ENCODE assay signal across 25 mouse cellular contexts in genomic region chr11:94483436-94483835, GRCm38 (mm10). TPM values are rescaled to one million over a fixed set of nuclear protein-coding genes. Genes with fewer than 3 reads are reported as not detected.
DNase-seq lines count a peak whose midpoint lies in the region; ATAC-seq lines count a peak whose summit lies in the region.
"Had no signal": no experiment of that assay in that cellular context is flagged by ENCODE, and none has a peak within 500 bp of the region (broad histone marks: within the 10 kb centered on the region; RNA-seq: fewer than 3 reads in every experiment).

No protein-coding gene starts in this region.

- H3K4me3 ChIP-seq in hindbrain, embryonic 11.5 days (ENCODE audit: low read depth, low read length) = no peak overlapping the region
- H3K4me3 ChIP-seq in hindbrain, embryonic 16.5 days (ENCODE audit: low read length) = no peak overlapping the region
- H3K4me3 ChIP-seq in megakaryocyte, embryonic 14.5 days (replicated peaks) = peak overlapping the region; percentile 14
- H3K4me3 ChIP-seq: embryonic facial prominence, embryonic 15.5 days; hindbrain, embryonic 10.5 days; intestine, embryonic 15.5 days; left cerebral cortex, adult 2 months; liver, embryonic 15.5 days; midbrain, embryonic 10.5 days; neural tube, embryonic 13.5 days; stomach, embryonic 15.5 days had no signal

- intact Hi-C loops in left cerebral cortex, postnatal 10 days (cut with DNase I) = no loop called here
- intact Hi-C loops in left cerebral cortex, postnatal 14 days (cut with DNase I) = loop anchor here (10.0 kb wide), 1 partner anchor 249 kb away; no protein-coding TSS in a partner anchor

- DNase-seq in hindbrain, embryonic 11.5 days (ENCODE audit: low spot score) = no peak
- DNase-seq in cerebellum, adult 9-11 months = peak; percentile 93
- DNase-seq in left cerebral cortex, postnatal 10 days (ENCODE audit: extremely low spot score in 1 of 2, low spot score in 2 of 2) = no peak
- no peak for DNase-seq in thymus, postnatal 14 days
- no peak for DNase-seq in left cerebral cortex, postnatal 14 days (ENCODE audit: low spot score in 2 of 2)
- DNase-seq: adrenal gland, postnatal 14 days; embryo, embryonic 11 days; heart, adult 11 months; thymus, postnatal 4 days had no signal

- no peaks in the 10 kb centered on the region for H3K9me3 ChIP-seq in hindbrain, embryonic 11.5 days (ENCODE audit: control insufficient read depth, low read length)
- no peaks in the 10 kb centered on the region for H3K9me3 ChIP-seq in hindbrain, embryonic 16.5 days (ENCODE audit: control insufficient read depth, low read length)
- H3K9me3 ChIP-seq in megakaryocyte, embryonic 14.5 days = no peaks in the 10 kb centered on the region
- H3K9me3 ChIP-seq: embryonic facial prominence, embryonic 15.5 days; hindbrain, embryonic 10.5 days; intestine, embryonic 15.5 days; liver, embryonic 15.5 days; midbrain, embryonic 10.5 days; neural tube, embryonic 13.5 days; stomach, embryonic 15.5 days had no signal

- 67% methylated on average over 11 of the region's 11 CpGs for WGBS in hindbrain, embryonic 11.5 days
- 78% methylated on average over 11 of the region's 11 CpGs for WGBS in hindbrain, embryonic 16.5 days

- ATAC-seq in hindbrain, embryonic 11.5 days (ENCODE audit: low FRiP score) = 0 out of 2 replicates have a peak, but pooled peaks have one; percentile 33
- no peak for ATAC-seq in hindbrain, embryonic 16.5 days
- ATAC-seq in megakaryocyte, adult 5-6 weeks (ENCODE audit: poor library complexity, severe bottlenecking) = no peak
- ATAC-seq: intestine, embryonic 15.5 days; lung, postnatal 0 days had no signal

- H3K27ac ChIP-seq in hindbrain, embryonic 11.5 days (ENCODE audit: low read depth, low read length) = no peak overlapping the region
- H3K27ac ChIP-seq in hindbrain, embryonic 16.5 days (ENCODE audit: low read depth, low read length) = no peak overlapping the region
- H3K27ac ChIP-seq: embryonic facial prominence, embryonic 15.5 days; hindbrain, embryonic 10.5 days; intestine, embryonic 15.5 days; left cerebral cortex, adult 2 months; liver, embryonic 15.5 days; neural tube, embryonic 13.5 days; stomach, embryonic 15.5 days had no signal

- no peak overlapping the region for H3K9ac ChIP-seq in hindbrain, embryonic 11.5 days (ENCODE audit: low read depth, low read length)
- H3K9ac ChIP-seq in hindbrain, embryonic 16.5 days (ENCODE audit: low read depth, low read length) = no peak overlapping the region
- H3K9ac ChIP-seq: embryonic facial prominence, embryonic 15.5 days; intestine, embryonic 15.5 days; liver, embryonic 15.5 days; neural tube, embryonic 13.5 days; stomach, embryonic 15.5 days had no signal

- H3K4me2 ChIP-seq in hindbrain, embryonic 11.5 days (replicated peaks; ENCODE audit: low read depth, low read length) = no peak overlapping the region
- no peak overlapping the region for H3K4me2 ChIP-seq in hindbrain, embryonic 16.5 days (ENCODE audit: low read length)
- H3K4me2 ChIP-seq: embryonic facial prominence, embryonic 15.5 days; intestine, embryonic 15.5 days; liver, embryonic 15.5 days; neural tube, embryonic 13.5 days; stomach, embryonic 15.5 days had no signal

- H3K4me1 ChIP-seq in hindbrain, embryonic 11.5 days (replicated peaks; ENCODE audit: control insufficient read depth, insufficient read depth, low read length) = no peaks in the 10 kb centered on the region
- H3K4me1 ChIP-seq in hindbrain, embryonic 16.5 days (ENCODE audit: control insufficient read depth, insufficient read depth, low read depth, low read length) = no peaks in the 10 kb centered on the region
- H3K4me1 ChIP-seq in megakaryocyte, embryonic 14.5 days = peaks cover 10% of the 10 kb centered on the region
- H3K4me1 ChIP-seq: neural tube, embryonic 13.5 days; stomach, embryonic 15.5 days had no signal

- no peaks in the 10 kb centered on the region; the same call in 1 of the 2 replicates for H3K27me3 ChIP-seq in hindbrain, embryonic 11.5 days (ENCODE audit: control insufficient read depth, insufficient read depth, low read length)
- no peaks in the 10 kb centered on the region for H3K27me3 ChIP-seq in hindbrain, embryonic 16.5 days (replicated peaks; ENCODE audit: control insufficient read depth, insufficient read depth, low read length)
- H3K27me3 ChIP-seq in megakaryocyte, embryonic 14.5 days (replicated peaks) = peaks cover 99% of the 10 kb centered on the region
- H3K27me3 ChIP-seq: intestine, embryonic 15.5 days; stomach, embryonic 15.5 days had no signal

- no peaks in the 10 kb centered on the region for H3K36me3 ChIP-seq in hindbrain, embryonic 11.5 days (ENCODE audit: control insufficient read depth, insufficient read depth, low read length)
- no peaks in the 10 kb centered on the region for H3K36me3 ChIP-seq in hindbrain, embryonic 16.5 days (ENCODE audit: control insufficient read depth, insufficient read depth, low read length)
- no peaks in the 10 kb centered on the region for H3K36me3 ChIP-seq in megakaryocyte, embryonic 14.5 days (replicated peaks; ENCODE audit: low read length)
- H3K36me3 ChIP-seq: embryonic facial prominence, embryonic 15.5 days; hindbrain, embryonic 10.5 days; intestine, embryonic 15.5 days; liver, embryonic 15.5 days; midbrain, embryonic 10.5 days; neural tube, embryonic 13.5 days; stomach, embryonic 15.5 days had no signal

RNA-seq across cellular contexts. Expression of gene Spata20, which starts 2.5 kb away (rescaled TPM):
- not detected in 2 replicates for polyA plus RNA-seq in hindbrain, embryonic 11.5 days (2014; fragmentation: Nextera tagmentation; extraction: Ambion mirVana)
- 0.64 and 0.81 TPM in 2 replicates for polyA plus RNA-seq in hindbrain, embryonic 16.5 days (2015; fragmentation: Nextera tagmentation; extraction: Ambion mirVana)
- polyA plus RNA-seq in megakaryocyte, embryonic 14.5 days (2012; ENCODE audit: insufficient read depth, low replicate concordance) = not detected in 2 replicates
- total RNA-seq in megakaryocyte, adult 5-6 weeks (2015) = not detected in 2 replicates
- total RNA-seq in megakaryocyte, adult 5-6 weeks (2017) = not detected in 2 replicates
- 1 to 10 TPM in 1 of 2 experiments, under 1 TPM in 1; 0.92 to 1.5 TPM for total RNA-seq in left cerebral cortex, postnatal 10 days (2021)
- total RNA-seq in left cerebral cortex, postnatal 14 days (2021) = under 1 TPM; 0.38 to 0.62 TPM
- total RNA-seq: adrenal gland, postnatal 14 days; gastrocnemius, adult 8-10 months had no signal
- polyA plus RNA-seq: forebrain, embryonic 11.5 days; heart, embryonic 14.5 days; liver, embryonic 15.5 days; midbrain, embryonic 10.5 days; spleen, adult 2 months had no signal

RNA-seq across cellular contexts. Expression of gene Cacna1g, which starts 9.4 kb away (rescaled TPM):
- 10.9 and 19.3 TPM in 2 replicates for polyA plus RNA-seq in hindbrain, embryonic 11.5 days (2014; fragmentation: Nextera tagmentation; extraction: Ambion mirVana)
- polyA plus RNA-seq in hindbrain, embryonic 16.5 days (2015; fragmentation: Nextera tagmentation; extraction: Ambion mirVana) = 15.1 and 20.5 TPM in 2 replicates
- polyA plus RNA-seq in megakaryocyte, embryonic 14.5 days (2012; ENCODE audit: insufficient read depth, low replicate concordance) = not detected in 2 replicates
- 0.96 and 0.98 TPM in 2 replicates for total RNA-seq in megakaryocyte, adult 5-6 weeks (2015)
- 0.16 TPM in 1 of 2 replicates, not detected in the other for total RNA-seq in megakaryocyte, adult 5-6 weeks (2017)
- total RNA-seq in left cerebral cortex, postnatal 10 days (2021) = 100 to 1,000 TPM; 143 to 151 TPM
- total RNA-seq in left cerebral cortex, postnatal 14 days (2021) = 100 to 1,000 TPM; 107 to 130 TPM

RNA-seq across cellular contexts. Expression of gene Epn3, which starts 16.3 kb away (rescaled TPM):
- 0.80 and 1.3 TPM in 2 replicates for polyA plus RNA-seq in hindbrain, embryonic 11.5 days (2014; fragmentation: Nextera tagmentation; extraction: Ambion mirVana)
- 2.8 and 3.0 TPM in 2 replicates for polyA plus RNA-seq in hindbrain, embryonic 16.5 days (2015; fragmentation: Nextera tagmentation; extraction: Ambion mirVana)
- polyA plus RNA-seq in megakaryocyte, embryonic 14.5 days (2012; ENCODE audit: insufficient read depth, low replicate concordance) = not detected in 2 replicates
- not detected in 2 replicates for total RNA-seq in megakaryocyte, adult 5-6 weeks (2015)
- total RNA-seq in megakaryocyte, adult 5-6 weeks (2017) = not detected in 2 replicates
- total RNA-seq in left cerebral cortex, postnatal 10 days (2021) = 1 to 10 TPM; 1.6 to 1.8 TPM
- total RNA-seq in left cerebral cortex, postnatal 14 days (2021) = 1 to 10 TPM in 1 of 2 experiments, under 1 TPM in 1; 0.95 to 1.3 TPM

RNA-seq across cellular contexts. Expression of gene Mycbpap, which starts 38.1 kb away (rescaled TPM):
- 2.1 and 3.3 TPM in 2 replicates for polyA plus RNA-seq in hindbrain, embryonic 11.5 days (2014; fragmentation: Nextera tagmentation; extraction: Ambion mirVana)
- 3.7 and 5.5 TPM in 2 replicates for polyA plus RNA-seq in hindbrain, embryonic 16.5 days (2015; fragmentation: Nextera tagmentation; extraction: Ambion mirVana)
- polyA plus RNA-seq in megakaryocyte, embryonic 14.5 days (2012; ENCODE audit: insufficient read depth, low replicate concordance) = not detected in 2 replicates
- 0.23 TPM in 1 of 2 replicates, not detected in the other for total RNA-seq in megakaryocyte, adult 5-6 weeks (2015)
- total RNA-seq in megakaryocyte, adult 5-6 weeks (2017) = 0.20 TPM in 1 of 2 replicates, not detected in the other
- 1 to 10 TPM; 1.4 to 1.6 TPM for total RNA-seq in left cerebral cortex, postnatal 10 days (2021)
- 1 to 10 TPM; 3.2 to 3.8 TPM for total RNA-seq in left cerebral cortex, postnatal 14 days (2021)
- total RNA-seq: gastrocnemius, adult 8-10 months had no signal
- polyA plus RNA-seq: liver, embryonic 15.5 days had no signal

Comparison
In these comparisons a context has a peak if more than half of its experiments do, and no peak if none do; other contexts are left out.
1. RNA of gene Cacna1g, which starts 9.4 kb away (total RNA-seq): 143 to 151 TPM in left cerebral cortex, postnatal 10 days and 107 to 130 TPM in left cerebral cortex, postnatal 14 days; 0.16 to 0.98 TPM in megakaryocyte, adult 5-6 weeks; every median in the first group is over 10 times any median in the second.